In genomic region chr5:38211691-38212090, GRCm38 (mm10) we compare ENCODE assay signal across 24 mouse cellular contexts. TPM values are rescaled to one million over a fixed set of nuclear protein-coding genes. Genes with fewer than 3 reads are reported as not detected.
DNase-seq lines count a peak whose midpoint lies in the region; ATAC-seq lines count a peak whose summit lies in the region.
"Had no signal": no experiment of that assay in that cellular context is flagged by ENCODE, and none has a peak within 500 bp of the region (broad histone marks: within the 10 kb centered on the region; RNA-seq: fewer than 3 reads in every experiment).

No protein-coding gene starts in this region.

- WGBS in forebrain, embryonic 14.5 days: 91% methylated on average over 8 of the region's 8 CpGs

- H3K9me3 ChIP-seq in megakaryocyte, embryonic 14.5 days: no peaks in the 10 kb centered on the region
- no peaks in the 10 kb centered on the region for H3K9me3 ChIP-seq in forebrain, embryonic 14.5 days (replicated peaks; ENCODE audit: control insufficient read depth, low read length)
- H3K9me3 ChIP-seq: embryonic facial prominence, embryonic 13.5 days; forebrain, embryonic 12.5 days; heart, embryonic 15.5 days; midbrain, embryonic 10.5 days had no signal

- peak; percentile 67 for DNase-seq in 416B (ENCODE audit: low read depth)
- DNase-seq in B cell, adult 2 months: peak; percentile 76 to 78
- peak; percentile 37 to 53 for DNase-seq in spleen, adult 18-20 months
- no peak for DNase-seq in heart, postnatal 25 days (ENCODE audit: low spot score)
- DNase-seq in lung, postnatal 14 days: no peak
- no peak for DNase-seq in forebrain, embryonic 14.5 days (ENCODE audit: low spot score)
- DNase-seq: adrenal gland, postnatal 25 days; cerebellum, adult 18-20 months; cerebellum, postnatal 25 days; embryo, embryonic 11 days; heart, postnatal 4 days; kidney, adult 9 months; kidney, postnatal 25 days; thymus, adult 18-20 months; thymus, postnatal 36 days had no signal

- no peaks in the 10 kb centered on the region for H3K27me3 ChIP-seq in megakaryocyte, embryonic 14.5 days (replicated peaks)
- no peaks in the 10 kb centered on the region for H3K27me3 ChIP-seq in forebrain, embryonic 14.5 days (replicated peaks; ENCODE audit: control insufficient read depth, insufficient read depth, low read length)
- H3K27me3 ChIP-seq: embryonic facial prominence, embryonic 13.5 days; forebrain, embryonic 12.5 days; heart, embryonic 15.5 days had no signal

- H3K36me3 ChIP-seq in megakaryocyte, embryonic 14.5 days (replicated peaks; ENCODE audit: low read length): peaks cover 90% of the 10 kb centered on the region
- H3K36me3 ChIP-seq in forebrain, embryonic 14.5 days (ENCODE audit: control insufficient read depth, insufficient read depth, low read length): peaks cover 84% of the 10 kb centered on the region

- H3K9ac ChIP-seq in forebrain, embryonic 14.5 days (ENCODE audit: low read length): no peak overlapping the region
- H3K9ac ChIP-seq: embryonic facial prominence, embryonic 13.5 days; forebrain, embryonic 12.5 days; heart, embryonic 15.5 days; liver, embryonic 14.5 days had no signal

- intact Hi-C loops in heart, postnatal 25 days (cut with DNase I): loop anchor here (10.0 kb wide), 1 partner anchor 387 kb away; the partner anchor contains the start of gene Msx1

- H3K27ac ChIP-seq in forebrain, embryonic 14.5 days (ENCODE audit: low read depth, low read length): no peak overlapping the region
- H3K27ac ChIP-seq: embryonic facial prominence, embryonic 13.5 days; forebrain, embryonic 12.5 days; heart, embryonic 15.5 days; liver, embryonic 14.5 days; midbrain, embryonic 10.5 days had no signal

- no peak for ATAC-seq in forebrain, embryonic 14.5 days
- ATAC-seq: hindbrain, embryonic 16.5 days; intestine, embryonic 16.5 days had no signal

- peaks cover 65% of the 10 kb centered on the region for H3K4me1 ChIP-seq in megakaryocyte, embryonic 14.5 days
- H3K4me1 ChIP-seq in forebrain, embryonic 14.5 days (ENCODE audit: control insufficient read depth, insufficient read depth, low read length): no peaks in the 10 kb centered on the region
- H3K4me1 ChIP-seq: forebrain, embryonic 12.5 days; heart, embryonic 15.5 days; midbrain, embryonic 10.5 days had no signal

- H3K4me3 ChIP-seq in megakaryocyte, embryonic 14.5 days (replicated peaks): peak overlapping the region; percentile 82
- H3K4me3 ChIP-seq in forebrain, embryonic 14.5 days (ENCODE audit: low read depth, low read length): no peak overlapping the region
- H3K4me3 ChIP-seq: embryonic facial prominence, embryonic 13.5 days; erythroblast, embryonic 14.5 days; forebrain, embryonic 12.5 days; heart, embryonic 15.5 days; midbrain, embryonic 10.5 days had no signal

- no peak overlapping the region for H3K4me2 ChIP-seq in forebrain, embryonic 14.5 days (ENCODE audit: low read length)
- H3K4me2 ChIP-seq: embryonic facial prominence, embryonic 13.5 days; forebrain, embryonic 12.5 days; heart, embryonic 15.5 days had no signal

RNA-seq across cellular contexts. Expression of gene Zbtb49, which starts 8.6 kb away (rescaled TPM):
- polyA plus RNA-seq in megakaryocyte, embryonic 14.5 days (2012; ENCODE audit: insufficient read depth, low replicate concordance): 2.6 and 4.1 TPM in 2 replicates
- total RNA-seq in heart, postnatal 25 days (2021): 1 to 10 TPM; 3.7 to 4.0 TPM
- 15.9 and 19.6 TPM in 2 replicates for polyA plus RNA-seq in forebrain, embryonic 14.5 days (2014; fragmentation: Nextera tagmentation; extraction: Ambion mirVana)

RNA-seq across cellular contexts. Expression of gene Lyar, which starts 8.6 kb away (rescaled TPM):
- polyA plus RNA-seq in megakaryocyte, embryonic 14.5 days (2012; ENCODE audit: insufficient read depth, low replicate concordance): 5.5 and 113 TPM in 2 replicates
- total RNA-seq in heart, postnatal 25 days (2021): 10 to 100 TPM; 14.4 to 15.8 TPM
- 42.9 and 48.3 TPM in 2 replicates for polyA plus RNA-seq in forebrain, embryonic 14.5 days (2014; fragmentation: Nextera tagmentation; extraction: Ambion mirVana)

RNA-seq across cellular contexts. Expression of gene Tmem128, which starts 48.3 kb away (rescaled TPM):
- polyA plus RNA-seq in megakaryocyte, embryonic 14.5 days (2012; ENCODE audit: insufficient read depth, low replicate concordance): 11.3 and 61.4 TPM in 2 replicates
- total RNA-seq in heart, postnatal 25 days (2021): 10 to 100 TPM; 12.5 to 14.3 TPM
- 108 and 109 TPM in 2 replicates for polyA plus RNA-seq in forebrain, embryonic 14.5 days (2014; fragmentation: Nextera tagmentation; extraction: Ambion mirVana)

RNA-seq across cellular contexts. Expression of gene Nsg1, which starts 52.0 kb away (rescaled TPM):
- polyA plus RNA-seq in megakaryocyte, embryonic 14.5 days (2012; ENCODE audit: insufficient read depth, low replicate concordance): not detected in 2 replicates
- 1 to 10 TPM; 6.3 to 7.7 TPM for total RNA-seq in heart, postnatal 25 days (2021)
- 351 and 354 TPM in 2 replicates for polyA plus RNA-seq in forebrain, embryonic 14.5 days (2014; fragmentation: Nextera tagmentation; extraction: Ambion mirVana)
- polyA plus RNA-seq: erythroblast, embryonic 14.5 days had no signal

Comparison
In these comparisons a context has a peak if more than half of its experiments do, and no peak if none do; other contexts are left out.
1. DNase-seq: peak in 416B (single experiment), B cell, adult 2 months (2 of 2) and spleen, adult 18-20 months (2 of 2); none in heart, postnatal 25 days (single experiment), lung, postnatal 14 days (single experiment) and forebrain, embryonic 14.5 days (single experiment).